Mouse (Mus musculus): Measurements from ENCODE around the gene Drap1.

DNA sequence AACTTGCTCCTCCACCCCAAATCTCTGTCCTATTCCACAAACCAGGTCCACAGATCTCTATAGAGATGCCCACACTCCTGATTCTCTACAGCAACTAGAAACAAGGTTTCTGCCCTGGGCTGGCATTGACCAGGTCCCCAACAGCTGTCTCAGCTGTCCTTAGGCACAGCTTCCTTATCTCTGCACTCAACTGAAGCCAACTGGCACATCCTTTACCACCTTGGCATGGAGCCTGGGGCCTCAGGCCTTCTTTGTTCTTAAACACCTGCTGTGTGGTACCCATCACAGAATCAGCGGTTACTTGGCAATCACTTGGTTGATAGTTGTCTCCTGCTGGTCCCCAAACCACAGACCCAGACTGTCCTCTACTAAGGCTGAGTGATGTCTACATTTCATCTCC lies 5.6 kb upstream of the Drap1 start:
- no peak for TF ChIP-seq ZNF384 (IDR thresholded peaks at IDR 0.05; ENCODE audit: low read depth, low read length)
- TF ChIP-seq CHD2 (IDR thresholded peaks at IDR 0.05; ENCODE audit: low read depth, low read length), result no peak

All from ES-E14 (cell line).